Mouse (Mus musculus) liver, adult 2 months (tissue): ENCODE data around the gene Chil5. TPM values are rescaled to one million over a fixed set of nuclear protein-coding genes. Genes with fewer than 3 reads are reported as not detected.
A peak's percentile ranks its signal among the peaks of the same experiment; 100 is the strongest.
"Not testable (repeated sequence)": the region's sequence is repeated elsewhere in the genome, so short reads cannot be mapped to it uniquely, and the experiment has no call there.

ENCODE experiments used
- DNase-seq: peaks from one replicate; pipeline ENCODE4 v3.0.0-alpha.2; 2011; ENCODE audit warnings: low read depth, low spot score; ENCODE audit errors: extremely low read depth
- H3K27ac ChIP-seq: fragments of 200-500 bp; replicated peaks from 2 replicates; pipeline ENCODE4 v1.5.1; 2012; ENCODE audit warnings: low read depth, mild to moderate bottlenecking, control low read depth, inconsistent platforms, low read length; ENCODE audit not compliant: insufficient read depth
- H3K27me3 ChIP-seq: fragments of 200-500 bp; 2 replicates; pipeline ENCODE4 v1.6.1; 2012; ENCODE audit warnings: mild to moderate bottlenecking, moderate library complexity, low read length, inconsistent platforms; ENCODE audit not compliant: control insufficient read depth, insufficient read depth
- H3K36me3 ChIP-seq: fragments of 200-500 bp; 2 replicates; pipeline ENCODE4 v1.6.1; 2012; ENCODE audit warnings: low read length, inconsistent platforms; ENCODE audit not compliant: control insufficient read depth, insufficient read depth
- H3K4me1 ChIP-seq: fragments of 200-500 bp; 2 replicates; pipeline ENCODE4 v1.6.1; 2011; ENCODE audit warnings: low read length; ENCODE audit not compliant: control insufficient read depth, insufficient read depth
- H3K4me3 ChIP-seq: fragments of 200-500 bp; 2 replicates; pipeline ENCODE4 v1.5.1; 2011; ENCODE audit warnings: low read depth, mild to moderate bottlenecking, control low read depth, low read length, moderate library complexity; ENCODE audit not compliant: insufficient read depth
- H3K79me2 ChIP-seq: fragments of 200-500 bp; 2 replicates; pipeline ENCODE4 v1.6.1; 2012; ENCODE audit warnings: inconsistent platforms, mild to moderate bottlenecking, low read length, moderate library complexity; ENCODE audit not compliant: control insufficient read depth, insufficient read depth
- H3K9ac ChIP-seq: fragments of 200-500 bp; 2 replicates; pipeline ENCODE4 v1.6.1; 2012; ENCODE audit warnings: low read depth, mild to moderate bottlenecking, control low read depth, inconsistent platforms, low read length
- CTCF ChIP-seq: fragments of 200-500 bp; IDR thresholded peaks from 2 replicates; pipeline ENCODE4 v1.5.1; 2011; ENCODE audit warnings: low read depth, low read length, control low read depth
- POLR2A ChIP-seq: fragments of 200-500 bp; IDR thresholded peaks from 2 replicates; pipeline ENCODE4 v1.6.1; 2011; ENCODE audit warnings: low read length, control low read depth; ENCODE audit not compliant: insufficient read depth; ENCODE audit errors: extremely low read depth
- WGBS: fragments of 180-500 bp; shearing (Covaris S2); methylation state at CpG from one replicate; pipeline ENCODE4 v1.1.7; 2018; 5-methylcytosine and 5-hydroxymethylcytosine counted together
- polyA plus RNA-seq: library from polyadenylated mRNA; depleted of rRNA; stranded (reverse); fragments of >200 nt; gene quantifications from 2 replicates; pipeline ENCODE4 v1.2.3, GENCODE M21; 2012
- total RNA-seq: library from RNA; depleted of rRNA; stranded (reverse); fragments of >200 nt; gene quantifications from 2 replicates; pipeline ENCODE4 v1.2.3, GENCODE M21; 2014

Chil5 gene
- total and polyA plus RNA-seq, 2 experiments = not detected

DNA sequence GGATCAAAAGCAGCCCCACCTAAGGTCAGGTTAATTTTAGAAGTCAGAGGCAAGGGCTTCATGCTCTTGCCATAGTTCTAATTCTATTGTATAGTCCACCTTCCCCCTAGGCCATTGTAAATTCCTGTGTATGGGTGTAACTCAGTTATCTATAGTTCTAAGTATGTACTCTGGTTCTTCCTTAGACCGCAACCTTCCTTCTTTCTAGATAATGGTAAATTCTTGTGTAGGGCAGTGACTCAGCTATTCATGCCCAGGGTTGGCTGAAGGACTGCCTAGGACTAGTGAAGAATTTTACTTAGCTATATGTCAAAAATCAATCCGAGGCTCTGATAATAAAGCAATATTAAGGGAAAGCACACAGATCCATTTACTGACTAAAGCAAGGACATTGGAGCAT, 7.7 kb upstream of the Chil5 start:
- DNase-seq = no peak
- no peaks in the 10 kb centered on the region for H3K36me3 ChIP-seq
- H3K4me1 ChIP-seq = no peaks in the 10 kb centered on the region
- no peak overlapping the region for H3K9ac ChIP-seq
- H3K4me3 ChIP-seq = no peak overlapping the region
- H3K27me3 ChIP-seq = no peaks in the 10 kb centered on the region
- 82% methylated on average over 2 of the region's 2 CpGs for WGBS
- no peaks in the 10 kb centered on the region for H3K79me2 ChIP-seq
- no peak for TF ChIP-seq POLR2A
- no peak for TF ChIP-seq CTCF
- no peak overlapping the region for H3K27ac ChIP-seq

- Histone ChIP-seq H3K27me3 (no peaks in the 10 kb centered on the region), H3K9ac (no peak overlapping the region), H3K79me2 (no peaks in the 10 kb centered on the region), H3K36me3 (no peaks in the 10 kb centered on the region), H3K4me3 (no peak overlapping the region), H3K4me1 (no peaks in the 10 kb centered on the region), H3K27ac (no peak overlapping the region)
- no peak for DNase-seq
- 80% methylated on average over 2 of the region's 2 CpGs for WGBS
- TF ChIP-seq POLR2A (no peak), CTCF (no peak)
These were observed 8.5 kb downstream of the Chil5 start for GRCm38 (mm10) chr3:106024135-106024534.

DNA sequence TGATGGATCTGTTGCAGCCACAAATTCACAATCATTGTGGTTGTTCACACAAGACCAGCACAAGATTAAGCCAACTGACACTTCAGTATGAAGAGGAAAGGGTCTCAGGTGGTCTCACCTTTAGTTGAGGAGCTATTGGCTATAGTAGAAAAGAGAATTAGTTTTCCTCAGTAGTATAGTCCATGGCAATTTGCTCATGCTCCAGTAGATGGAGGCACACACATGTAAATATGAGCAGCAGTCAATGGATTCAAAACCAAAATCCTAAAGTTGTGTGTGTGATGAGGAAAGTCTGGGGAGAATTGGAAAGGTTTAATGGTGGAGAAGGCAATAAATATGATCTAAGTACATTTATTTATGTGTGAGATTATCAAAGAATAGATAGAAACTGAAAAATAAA, 10.8 kb downstream of the Chil5 start:
- TF ChIP-seq POLR2A = no peak
- TF ChIP-seq CTCF = no peak
- no peaks in the 10 kb centered on the region for H3K27me3 ChIP-seq
- H3K79me2 ChIP-seq = no peaks in the 10 kb centered on the region
- no peak for DNase-seq
- H3K36me3 ChIP-seq = no peaks in the 10 kb centered on the region
- no peak overlapping the region for H3K27ac ChIP-seq
- no peak overlapping the region for H3K4me3 ChIP-seq
- H3K4me1 ChIP-seq = no peaks in the 10 kb centered on the region
- no peak overlapping the region for H3K9ac ChIP-seq

GRCm38 (mm10) chr3:106014546-106014945, 18.1 kb downstream of the Chil5 start, which contains the start of gene Pifo:
TSS of gene Pifo (minus strand) at chr3:106014646.
- WGBS = 82% methylated on average over 2 of the region's 2 CpGs
- TF ChIP-seq POLR2A = no peak
- TF ChIP-seq CTCF = no peak
- Histone ChIP-seq H3K9ac (no peak within 1 kb of the TSS), H3K79me2 (no peaks in the 10 kb centered on the region), H3K4me3 (no peak within 1 kb of the TSS), H3K36me3 (no peaks in the 10 kb centered on the region), H3K27ac (no peak within 1 kb of the TSS), H3K27me3 (no peaks in the 10 kb centered on the region), H3K4me1 (no peaks in the 10 kb centered on the region)
- DNase-seq = no peak

GRCm38 (mm10) chr3:106003360-106003759, 29.3 kb downstream of the Chil5 start:
- not testable (repeated sequence) for H3K9ac ChIP-seq, H3K27ac ChIP-seq, H3K79me2 ChIP-seq, H3K4me1 ChIP-seq, H3K27me3 ChIP-seq, H3K36me3 ChIP-seq, H3K4me3 ChIP-seq, DNase-seq
- 56% methylated on average over 10 of the region's 10 CpGs for WGBS

DNA sequence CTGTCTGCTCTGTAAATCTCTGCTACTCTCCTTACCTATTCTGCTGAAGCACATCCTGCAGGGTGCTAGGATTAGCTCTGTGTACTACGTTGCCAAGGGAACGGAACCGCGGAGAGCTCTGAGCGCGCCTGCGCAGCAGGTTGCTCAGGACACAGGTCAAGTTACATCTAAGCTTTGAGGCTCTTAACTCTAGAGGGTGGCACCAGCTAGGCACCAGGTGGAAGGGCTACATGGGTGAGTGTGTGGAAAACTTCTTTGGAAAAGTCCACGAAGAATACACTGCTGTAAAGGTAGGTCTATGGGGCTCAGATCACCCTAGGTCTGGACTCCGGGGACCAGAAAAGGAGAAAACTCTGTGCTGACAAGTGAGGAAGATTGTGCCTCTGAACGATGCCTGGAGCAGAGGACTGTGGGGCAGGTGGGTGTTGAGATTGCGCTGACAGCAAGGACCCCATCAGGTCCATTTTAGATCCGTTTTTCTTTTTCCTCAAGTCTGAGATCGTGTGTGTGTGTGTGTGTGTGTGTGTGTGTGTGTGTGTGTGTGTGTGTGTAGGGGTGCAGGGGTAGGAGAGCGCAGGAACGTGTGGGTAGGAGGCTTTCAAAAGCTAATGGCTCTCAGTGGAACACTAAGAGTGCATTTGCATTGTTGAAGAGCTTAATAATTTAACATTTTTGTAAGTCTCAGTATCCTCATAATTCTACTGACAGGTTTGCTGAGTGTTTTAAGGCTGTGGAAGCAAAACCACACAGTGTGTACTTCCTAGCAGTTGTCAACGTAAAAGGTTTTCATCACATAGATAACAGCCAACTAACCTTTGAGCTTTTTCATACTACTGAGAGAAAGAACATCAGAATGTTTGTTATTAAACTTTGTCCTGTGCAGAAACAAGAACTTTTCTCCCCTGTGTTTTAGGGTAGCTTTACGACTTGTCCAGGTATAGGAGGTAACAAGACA, 30.9 kb downstream of the Chil5 start:
- H3K79me2 ChIP-seq = no peaks in the 10 kb centered on the region
- no peak for TF ChIP-seq POLR2A
- TF ChIP-seq CTCF = no peak
- H3K36me3 ChIP-seq = no peaks in the 10 kb centered on the region
- H3K9ac ChIP-seq = no peak overlapping the region
- WGBS = 14% methylated on average over 17 of the region's 17 CpGs
- peak; percentile 39 for DNase-seq
- no peaks in the 10 kb centered on the region for H3K27me3 ChIP-seq
- H3K4me1 ChIP-seq = no peaks in the 10 kb centered on the region
- no peak overlapping the region for H3K4me3 ChIP-seq
- no peak overlapping the region for H3K27ac ChIP-seq
